Mouse (Mus musculus): Measurements from ENCODE around the gene Lipm.

DNA sequence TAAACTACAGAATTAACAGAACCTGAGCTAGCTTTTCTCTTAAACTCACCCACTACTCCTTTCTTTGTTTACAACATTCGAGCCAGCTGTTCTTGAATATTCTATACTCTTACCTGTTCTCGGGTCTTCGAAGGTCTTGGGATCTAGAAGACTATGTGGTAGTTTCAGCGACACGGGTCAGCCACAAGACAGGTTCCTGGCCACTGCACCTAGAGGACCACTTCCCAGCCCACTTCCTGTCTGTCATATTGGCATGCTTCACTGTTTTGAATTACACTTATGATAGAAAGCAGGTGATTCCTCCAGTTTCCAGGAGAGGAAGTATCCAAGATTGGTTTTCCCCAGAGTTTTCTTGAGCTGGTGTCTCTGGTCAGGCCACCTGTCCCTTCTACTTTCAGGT lies 62.0 kb downstream of the Lipm start:
- TF ChIP-seq HCFC1 (IDR thresholded peaks at IDR 0.05; ENCODE audit: borderline replicate concordance, insufficient read depth, low read length), result no peak
- TF ChIP-seq ZNF384 (IDR thresholded peaks at IDR 0.05; ENCODE audit: low read depth, low read length), result no peak
- no peak for TF ChIP-seq MAFK (IDR thresholded peaks at IDR 0.05; ENCODE audit: insufficient read depth, low read depth, low read length)
- TF ChIP-seq CHD2 (IDR thresholded peaks at IDR 0.05; ENCODE audit: low read depth, low read length), result no peak

Data from ES-E14 (cell line).